Mouse (Mus musculus) CD4-positive, CD25-positive, alpha-beta regulatory T cell, adult 4 months (primary cell): ENCODE data around the gene Nasp. TPM values are rescaled to one million over a fixed set of nuclear protein-coding genes. Genes with fewer than 3 reads are reported as not detected.
"Not testable (repeated sequence)": the region's sequence is repeated elsewhere in the genome, so short reads cannot be mapped to it uniquely, and the experiment has no call there.

Experiments used
- ATAC-seq: one replicate; pipeline ENCODE4 v1.8.0; 2017
- polyA plus RNA-seq, 2 experiments: library from polyadenylated mRNA; unstranded; fragments of 100-300 nt; shearing (Covaris generic); gene quantifications; one replicate each; pipeline ENCODE4 v1.2.1; 2017

Nasp gene
- 10 to 100 TPM; 44.2 to 46.8 TPM for polyA plus RNA-seq

DNA sequence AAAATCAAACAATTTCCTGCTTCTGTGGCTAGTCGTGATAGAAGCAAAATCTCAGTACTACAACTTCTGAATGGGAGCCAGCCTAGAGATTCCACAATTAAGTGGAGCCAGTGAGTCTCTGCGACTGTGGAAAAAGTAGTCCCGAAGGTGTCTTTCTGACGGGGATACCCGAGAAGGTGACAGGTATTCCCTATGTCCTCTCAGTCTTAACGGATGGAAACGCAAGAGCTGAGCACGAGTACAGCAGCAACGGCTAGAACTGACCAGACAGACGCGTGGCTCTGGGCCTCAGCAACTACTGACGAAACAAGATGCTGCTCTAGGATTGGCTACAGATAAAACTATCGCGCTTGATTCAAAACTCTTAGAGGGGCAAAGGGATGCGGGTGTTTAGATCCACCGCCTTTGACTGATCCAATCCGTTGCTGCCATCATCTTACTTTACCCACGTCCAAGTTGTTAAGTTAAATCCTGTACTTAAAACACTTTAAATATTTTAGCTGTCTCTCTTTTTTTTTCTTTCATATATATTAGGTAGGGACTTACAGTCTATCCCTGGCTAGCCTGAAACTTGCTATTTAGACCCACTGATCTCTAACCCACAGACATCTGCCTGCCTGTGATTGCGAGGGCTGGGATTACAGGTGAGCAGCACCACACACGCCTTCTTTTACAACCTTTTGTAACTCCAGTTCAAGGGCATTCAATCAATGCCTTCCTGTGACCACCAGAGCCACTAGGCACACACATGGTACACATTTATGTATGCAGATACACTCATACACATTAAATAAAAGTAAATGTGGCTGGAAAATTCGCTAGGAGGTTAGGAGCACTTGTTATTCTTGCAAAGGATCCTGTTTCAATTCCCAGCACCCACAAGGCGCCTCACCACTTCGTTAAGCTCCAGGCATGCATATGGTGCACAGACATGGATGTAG is at the start of gene Nasp:
Gene Nasp, minus strand, starts transcription at position 220 of the 941 bp plus-strand sequence.
- peak; percentile 82 for ATAC-seq

GRCm38 (mm10) chr4:116676027-116676426 is 48.3 kb upstream of the Nasp start:
- ATAC-seq = peak; percentile 26

DNA sequence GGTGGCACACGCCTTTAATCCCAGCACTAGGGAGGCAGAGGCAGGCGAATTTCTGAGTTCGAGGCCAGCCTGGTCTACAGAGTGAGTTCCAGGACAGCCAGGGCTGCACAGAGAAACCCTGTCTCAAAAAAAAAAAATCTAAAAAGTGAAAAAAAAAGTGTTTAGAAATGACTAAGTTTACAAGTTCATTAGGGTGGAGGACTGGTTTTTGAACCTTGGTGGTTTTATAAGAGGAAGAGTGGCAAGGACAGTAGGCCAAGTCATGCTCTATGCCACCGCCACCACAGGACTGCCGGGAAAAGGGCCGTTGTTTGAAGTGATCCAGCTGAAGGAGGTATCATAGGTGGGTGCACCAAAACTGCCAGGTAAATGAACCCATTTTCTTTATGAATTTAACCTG is 47.0 kb upstream of the Nasp start:
- ATAC-seq = not testable (repeated sequence)

DNA sequence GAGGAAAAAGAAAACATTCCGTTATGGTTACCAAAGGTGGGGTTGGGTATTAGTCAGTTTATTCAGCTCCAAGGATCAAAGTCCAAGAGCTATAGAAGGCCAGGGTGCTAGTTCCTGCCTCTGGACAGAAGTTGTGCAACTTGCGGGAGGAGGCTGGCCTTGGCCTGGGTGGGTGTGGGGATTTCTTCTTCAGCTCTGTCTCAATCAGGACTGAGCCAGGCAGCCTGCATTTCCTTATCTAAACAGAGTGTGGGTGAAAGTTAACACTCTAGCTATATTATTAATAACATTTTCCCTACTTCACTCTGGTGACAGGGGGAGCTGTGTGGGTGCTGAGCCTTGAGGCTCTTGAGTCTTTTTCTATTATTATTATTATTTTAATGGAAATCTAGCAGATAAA is 45.0 kb upstream of the Nasp start:
- ATAC-seq = no peak

GRCm38 (mm10) chr4:116669291-116669690 is 41.5 kb upstream of the Nasp start:
- no peak for ATAC-seq

DNA sequence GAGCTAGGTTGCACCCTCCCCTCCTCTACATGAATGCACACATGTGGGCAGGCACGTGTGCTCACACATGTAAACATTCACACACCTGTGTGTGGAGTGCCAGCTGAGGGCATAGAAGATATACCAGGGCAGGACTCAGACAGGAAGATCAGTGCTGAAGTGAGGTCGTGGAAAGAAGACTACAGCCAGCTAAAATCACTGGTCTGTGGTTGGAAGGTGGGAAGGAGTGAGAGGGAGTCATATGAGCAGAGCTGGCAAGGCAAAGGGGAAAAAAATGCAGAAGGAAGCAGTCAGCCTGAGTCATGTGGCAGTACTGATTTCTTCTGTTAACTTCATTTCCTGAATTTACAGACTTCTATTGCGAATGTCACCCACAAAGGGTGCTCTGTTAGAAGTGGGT is 40.4 kb upstream of the Nasp start:
- ATAC-seq = no peak

DNA sequence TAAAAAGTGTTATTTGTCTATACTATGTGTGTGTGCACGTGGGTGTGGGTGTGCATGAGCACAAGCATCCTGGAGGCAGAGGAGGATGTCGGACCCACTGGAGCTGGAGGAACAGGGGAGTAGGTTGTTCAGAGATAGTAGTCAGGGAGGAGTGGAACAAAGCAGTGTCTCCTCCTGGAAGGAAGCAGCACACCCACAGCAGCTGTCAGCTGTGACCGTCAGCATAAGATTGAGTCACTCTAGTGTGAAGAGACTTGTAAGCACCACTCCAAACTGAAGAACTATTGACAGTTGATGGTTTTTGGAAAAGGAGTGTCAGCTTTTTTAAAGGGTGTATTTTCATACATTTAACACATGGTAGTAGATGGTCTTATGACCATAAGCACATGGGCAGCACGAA is 38.9 kb upstream of the Nasp start:
- ATAC-seq = no peak

DNA sequence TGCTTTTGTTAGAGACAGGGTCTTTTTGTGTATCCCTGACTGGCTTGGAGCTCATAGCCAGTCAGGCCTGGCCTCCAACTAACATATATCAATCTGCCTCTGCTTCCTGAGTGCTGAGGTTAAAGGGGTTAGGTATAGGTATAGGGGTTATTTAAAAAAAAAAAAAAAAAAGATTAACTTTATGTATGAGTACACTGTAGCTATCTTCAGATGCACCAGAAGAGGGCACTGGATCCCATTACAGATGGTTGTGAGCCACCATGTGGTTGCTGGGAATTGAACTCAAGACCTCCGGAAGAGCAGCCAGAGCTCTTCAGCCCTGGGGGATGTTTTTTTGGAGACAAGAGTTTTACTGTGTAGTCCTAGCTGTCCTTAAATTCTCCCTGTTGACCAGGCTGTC is 34.3 kb upstream of the Nasp start:
- ATAC-seq = no peak

GRCm38 (mm10) chr4:116660829-116661228 is 33.1 kb upstream of the Nasp start:
- ATAC-seq = no peak

GRCm38 (mm10) chr4:116659916-116660315 is 32.2 kb upstream of the Nasp start:
- ATAC-seq = not testable (repeated sequence)

GRCm38 (mm10) chr4:116659474-116659873 is 31.7 kb upstream of the Nasp start:
- no peak for ATAC-seq

GRCm38 (mm10) chr4:116657971-116658370 is 30.2 kb upstream of the Nasp start:
- ATAC-seq = no peak

DNA sequence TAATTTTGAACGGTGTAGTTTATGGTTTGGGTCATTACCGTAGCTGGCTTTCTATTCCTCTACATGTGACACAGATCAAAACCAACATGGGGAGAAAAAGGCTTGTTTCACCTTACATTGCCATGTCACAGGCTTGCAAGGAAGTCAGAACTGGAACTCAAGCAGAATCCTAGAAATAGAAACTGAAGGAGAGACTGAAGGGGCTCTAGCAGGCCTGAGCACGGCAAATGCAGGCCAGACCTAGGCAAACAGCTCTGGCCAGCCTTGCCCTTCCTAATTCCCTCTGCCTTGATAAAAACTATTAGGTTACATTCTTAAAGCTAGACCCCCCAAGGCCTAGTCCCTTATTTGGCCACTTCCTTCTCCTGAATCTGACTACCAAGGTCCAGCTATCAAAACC is 27.9 kb upstream of the Nasp start:
- ATAC-seq = no peak

DNA sequence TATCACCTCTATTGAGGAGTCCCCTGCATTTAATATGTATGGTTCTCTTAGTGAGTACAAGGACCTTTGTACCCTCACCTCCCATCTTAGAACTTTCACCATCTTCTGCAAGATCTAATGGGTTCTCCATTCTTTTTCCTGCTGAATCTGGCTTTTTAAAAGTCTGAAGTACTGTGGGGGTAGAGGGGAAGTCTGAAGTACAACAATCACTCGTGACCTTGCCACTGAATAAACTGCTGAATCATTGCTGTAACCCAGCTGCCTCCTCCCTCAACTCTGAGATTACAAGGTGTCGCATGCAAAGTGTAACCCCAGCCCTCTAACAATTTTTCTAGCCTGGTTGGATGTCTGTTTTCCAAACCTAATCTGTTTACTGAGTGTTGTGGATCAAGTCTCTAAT is 27.4 kb upstream of the Nasp start:
- ATAC-seq = no peak

DNA sequence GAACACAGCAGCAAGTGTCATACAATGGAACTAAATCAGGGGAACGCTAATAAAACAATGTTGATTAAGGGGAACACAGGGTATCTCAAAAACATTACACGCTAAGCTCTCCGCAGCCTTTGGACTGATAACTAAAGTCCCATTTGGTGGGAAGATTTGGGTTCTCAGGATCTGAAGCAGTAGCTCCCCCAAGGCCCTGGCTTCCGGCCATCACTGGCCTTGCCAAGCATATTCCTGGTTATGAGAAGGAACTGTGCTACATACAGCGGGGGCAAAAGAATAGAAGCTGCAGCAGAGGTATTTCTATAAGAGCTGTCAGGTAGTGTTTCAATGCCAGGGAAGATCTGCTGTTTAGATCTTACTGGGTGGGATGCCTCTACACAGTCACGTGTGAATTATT is 25.5 kb upstream of the Nasp start:
- ATAC-seq = no peak

DNA sequence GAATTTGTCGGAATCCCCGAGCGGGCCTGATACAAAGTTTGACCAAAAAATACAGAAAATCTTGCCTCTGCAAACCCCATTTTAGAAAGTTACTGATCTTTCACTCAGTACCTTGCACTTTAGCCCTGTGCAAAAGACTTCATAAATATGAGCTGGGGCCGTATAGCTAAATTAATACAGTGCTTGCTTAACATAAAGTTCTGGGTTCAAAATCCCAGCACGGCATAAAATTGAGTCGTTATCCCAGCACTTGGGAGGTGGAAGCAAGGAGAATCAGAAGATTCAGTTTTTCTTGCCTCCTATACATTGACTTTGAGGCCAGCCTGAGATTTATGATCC is 24.0 kb upstream of the Nasp start:
- ATAC-seq = peak; percentile 44

- ATAC-seq = peak; percentile 92
These were observed 23.4 kb upstream of the Nasp start, which contains the start of gene Akr1a1 for GRCm38 (mm10) chr4:116650924-116651796. Akr1a1 (minus strand) TSS chr4:116651680.

DNA sequence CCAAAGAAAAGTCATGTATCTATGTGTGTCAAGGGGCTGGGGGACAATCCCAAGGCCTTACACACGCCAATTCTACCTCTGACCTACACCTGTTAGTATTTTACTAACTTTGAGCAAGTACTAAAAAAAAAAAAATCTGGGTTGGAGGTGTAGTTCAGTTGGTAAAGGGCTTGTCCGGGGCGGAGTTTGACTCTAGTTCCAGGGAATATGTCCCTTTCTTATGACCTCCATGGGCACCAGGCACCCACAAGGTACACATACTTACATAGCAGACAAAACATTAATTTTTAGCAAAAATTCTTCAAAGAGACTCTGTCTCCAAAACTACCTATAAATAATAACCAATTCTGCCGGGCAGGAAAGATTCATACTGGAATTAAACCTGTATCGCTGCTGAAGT is 22.6 kb upstream of the Nasp start:
- ATAC-seq = no peak

DNA sequence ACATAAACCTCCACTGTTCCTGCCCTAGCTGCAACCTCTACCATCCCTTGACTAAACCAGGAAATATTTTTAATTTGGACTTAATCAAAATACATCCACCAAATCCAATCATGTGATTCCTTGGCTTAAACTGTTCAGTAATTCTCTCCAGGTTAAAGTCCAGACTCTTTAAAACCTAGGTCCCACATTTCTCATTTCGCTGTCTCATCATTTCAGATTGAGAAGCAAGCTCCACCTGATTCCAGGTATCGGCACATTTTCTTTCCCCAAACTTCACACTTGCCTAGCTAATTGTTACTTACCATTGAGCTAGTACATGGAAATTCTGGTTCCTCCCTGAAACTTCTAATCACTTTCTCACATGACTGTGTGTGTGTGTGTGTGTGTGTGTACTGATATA is 21.7 kb upstream of the Nasp start:
- no peak for ATAC-seq

DNA sequence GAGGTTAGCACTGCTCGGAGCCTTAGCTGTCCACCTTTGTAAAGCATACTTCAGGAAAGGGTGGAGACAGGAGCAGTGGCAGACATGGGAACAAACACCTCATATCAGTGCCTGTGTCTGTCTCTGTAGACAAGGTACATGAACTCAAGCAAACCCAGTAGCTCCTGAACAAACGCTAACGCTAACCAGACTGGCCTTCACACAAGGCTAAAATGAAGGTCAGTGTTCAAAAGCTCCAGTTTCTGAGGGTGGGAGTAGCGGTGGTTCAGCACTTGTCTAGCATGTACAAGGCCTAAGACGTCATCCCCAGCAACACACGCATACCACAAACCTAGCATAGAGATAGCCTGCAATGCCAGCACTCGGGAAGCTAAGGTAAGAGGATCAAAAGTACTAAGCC is 17.9 kb upstream of the Nasp start:
- no peak for ATAC-seq

DNA sequence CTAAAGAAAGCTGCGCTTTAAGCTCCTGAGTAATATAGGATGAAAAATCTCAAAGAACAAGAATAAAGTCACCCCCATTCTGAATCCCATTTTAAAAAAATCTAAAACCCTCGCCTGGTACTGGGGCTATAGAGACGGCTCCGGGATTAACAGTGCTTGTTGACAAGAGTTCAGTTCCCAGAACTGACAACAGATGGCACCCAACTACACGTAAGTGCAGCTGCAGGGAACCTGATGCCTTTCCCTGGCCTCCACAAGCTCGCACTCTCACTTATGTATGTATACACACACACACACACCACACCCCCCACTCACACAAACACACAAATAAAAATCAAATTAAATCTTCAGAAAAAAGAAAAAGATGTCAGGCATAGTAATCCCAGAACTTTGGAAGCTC is 16.6 kb upstream of the Nasp start:
- ATAC-seq = peak; percentile 56

DNA sequence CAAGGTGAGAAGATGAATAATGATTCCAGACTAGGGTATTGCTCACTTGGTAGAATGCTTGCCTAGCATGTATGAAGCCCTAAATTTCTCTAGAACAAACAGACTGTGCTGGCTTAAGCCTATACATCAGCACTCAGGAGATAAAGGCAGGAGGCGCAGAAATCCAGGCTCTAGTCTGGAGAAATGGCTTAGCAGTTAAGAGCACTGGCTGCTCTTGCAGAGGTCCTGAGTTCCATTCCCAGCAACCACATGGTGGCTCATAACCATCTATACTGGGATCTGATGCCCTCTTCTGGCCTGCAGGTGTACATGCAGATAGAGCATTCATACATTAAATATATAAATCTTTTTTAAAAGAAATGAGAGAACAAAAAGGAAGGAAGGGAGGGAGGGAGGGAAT is 14.3 kb upstream of the Nasp start:
- ATAC-seq = no peak

DNA sequence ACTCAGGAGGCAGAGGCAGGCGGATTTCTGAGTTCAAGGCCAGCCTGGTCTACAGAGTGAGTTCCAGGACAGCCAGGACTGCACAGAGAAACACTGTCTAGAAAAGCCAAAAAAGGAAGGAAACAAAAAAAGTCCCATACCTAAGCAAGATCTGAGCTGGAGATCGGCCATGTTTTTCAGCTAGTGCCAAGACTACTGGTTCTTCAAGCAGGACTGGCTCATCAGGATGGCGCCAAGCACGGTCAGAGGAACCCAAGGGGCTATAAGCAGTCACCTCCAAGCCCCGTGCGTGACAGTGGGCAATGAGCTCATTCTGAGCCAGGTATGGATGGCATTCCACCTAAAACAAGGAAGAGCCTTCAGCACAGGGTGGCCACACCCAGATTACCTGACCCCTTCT is 11.1 kb upstream of the Nasp start:
- no peak for ATAC-seq

GRCm38 (mm10) chr4:116635197-116635596 is 7.5 kb upstream of the Nasp start:
- no peak for ATAC-seq
